8 mouse cellular contexts compared by ENCODE assay signal in the genomic region with DNA sequence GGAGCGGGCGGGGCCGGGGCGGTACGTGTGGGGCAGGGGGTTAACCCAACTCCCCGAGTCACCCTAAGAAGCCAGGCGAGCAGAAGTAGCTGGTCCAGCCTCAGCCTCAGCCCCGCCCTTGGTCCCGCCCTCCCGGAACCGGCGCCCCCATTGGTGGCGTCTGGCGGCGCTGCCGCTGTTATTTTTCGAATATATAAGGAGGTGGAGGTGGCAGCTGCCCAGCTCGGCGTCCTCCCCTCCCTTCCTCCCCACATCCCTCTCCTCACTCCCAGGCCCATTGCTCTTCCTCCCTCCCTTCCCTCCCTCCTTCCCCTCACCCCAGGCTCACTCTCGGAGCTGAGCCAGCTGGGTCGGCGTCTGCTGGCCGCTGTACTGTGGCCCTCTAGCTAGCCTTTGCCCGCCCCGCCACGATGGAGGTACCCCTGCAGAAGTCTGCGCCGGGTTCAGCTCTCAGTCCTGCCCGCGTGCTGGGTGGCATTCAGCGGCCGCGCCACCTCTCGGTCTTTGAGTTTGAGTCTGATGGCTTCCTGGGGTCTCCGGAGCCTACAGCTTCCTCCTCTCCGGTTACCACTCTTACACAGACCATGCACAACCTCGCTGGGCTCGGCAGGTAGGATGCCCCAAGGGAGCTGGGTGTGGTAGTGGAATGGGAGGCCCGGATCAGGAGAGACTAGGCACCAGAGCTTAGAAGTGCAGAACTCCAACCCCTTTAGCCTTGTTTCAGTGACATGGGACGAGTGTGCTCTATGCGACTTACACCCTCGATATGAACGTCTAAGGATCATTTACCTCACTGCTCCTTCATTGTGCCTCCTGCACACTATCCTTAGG. TPM values are rescaled to one million over a fixed set of nuclear protein-coding genes. Genes with fewer than 3 reads are reported as not detected.
DNase-seq lines count a peak whose midpoint lies in the region; ATAC-seq and TF ChIP-seq lines count a peak whose summit lies in the region.

Gene Cdc25b (plus strand): TSS at position 179 of the 831 bp plus-strand sequence.
Gene Spef1 (minus strand): TSS at position 512 of the 831 bp plus-strand sequence.

- peak; percentile 72 for ATAC-seq in CD4-positive, CD25-positive, alpha-beta regulatory T cell, adult 4 months
- peak; percentile 89 for ATAC-seq in kidney, embryonic 14.5 days (ENCODE audit: low FRiP score, low TSS enrichment)
- ATAC-seq in liver, embryonic 12.5 days: peak; percentile 91
- peak; percentile 92 for ATAC-seq in stomach, embryonic 14.5 days (ENCODE audit: insufficient number of reproducible peaks, insufficient read depth, low FRiP score, low read depth)

- peak within 1 kb of the TSS; percentile 83 for H3K4me3 ChIP-seq in bone marrow macrophage, adult 2 months (ENCODE audit: insufficient read depth, low read length)
- H3K4me3 ChIP-seq in embryonic fibroblast, embryonic 13.5 days (ENCODE audit: insufficient read depth, low read length): peak within 1 kb of the TSS; percentile 59
- H3K4me3 ChIP-seq in heart, embryonic 10.5 days: peak within 1 kb of the TSS; percentile 72
- H3K4me3 ChIP-seq in kidney, embryonic 14.5 days (ENCODE audit: low read length): peak within 1 kb of the TSS; percentile 64
- peak within 1 kb of the TSS; percentile 90 for H3K4me3 ChIP-seq in liver, embryonic 12.5 days
- H3K4me3 ChIP-seq in stomach, embryonic 14.5 days (ENCODE audit: low read depth, low read length): peak within 1 kb of the TSS; percentile 54

- WGBS in heart, embryonic 10.5 days: under 1% methylated on average over 42 of the region's 43 CpGs
- WGBS in kidney, embryonic 14.5 days: under 1% methylated on average over 43 of the region's 43 CpGs
- WGBS in liver, embryonic 12.5 days (ENCODE audit: insufficient replicate concordance): 2% methylated on average over 42 of the region's 43 CpGs
- 1% methylated on average over 43 of the region's 43 CpGs for WGBS in stomach, embryonic 14.5 days

- no peak for TF ChIP-seq POLR2A in bone marrow macrophage, adult 2 months (IDR thresholded peaks at IDR 0.05; ENCODE audit: borderline replicate concordance, low read depth, low read length)
- peak; percentile 49; the same call in 1 of the 2 replicates for TF ChIP-seq POLR2A in embryonic fibroblast, embryonic 13.5 days (IDR thresholded peaks at IDR 0.05; ENCODE audit: low read depth, low read length)

- peaks cover 34% of the 10 kb centered on the region for H3K4me1 ChIP-seq in bone marrow macrophage, adult 2 months (ENCODE audit: control insufficient read depth, insufficient read depth, low read length)
- peaks cover 5% of the 10 kb centered on the region; the same call in 1 of the 2 replicates for H3K4me1 ChIP-seq in embryonic fibroblast, embryonic 13.5 days (ENCODE audit: control insufficient read depth, insufficient read depth, low read length)
- H3K4me1 ChIP-seq in heart, embryonic 10.5 days: peaks cover 38% of the 10 kb centered on the region
- peaks cover 38% of the 10 kb centered on the region for H3K4me1 ChIP-seq in kidney, embryonic 14.5 days (ENCODE audit: control insufficient read depth, insufficient read depth, low read length)
- H3K4me1 ChIP-seq in liver, embryonic 12.5 days: peaks cover 55% of the 10 kb centered on the region
- peaks cover 33% of the 10 kb centered on the region for H3K4me1 ChIP-seq in stomach, embryonic 14.5 days (ENCODE audit: control insufficient read depth, insufficient read depth, low read length)

- no peaks in the 10 kb centered on the region for H3K9me3 ChIP-seq in heart, embryonic 10.5 days
- no peaks in the 10 kb centered on the region for H3K9me3 ChIP-seq in kidney, embryonic 14.5 days (ENCODE audit: control insufficient read depth, low read length)
- H3K9me3 ChIP-seq in liver, embryonic 12.5 days (replicated peaks): no peaks in the 10 kb centered on the region
- H3K9me3 ChIP-seq in stomach, embryonic 14.5 days (ENCODE audit: control insufficient read depth, low read depth, low read length): no peaks in the 10 kb centered on the region

- H3K4me2 ChIP-seq in kidney, embryonic 14.5 days (replicated peaks; ENCODE audit: low read depth, low read length): peak within 1 kb of the TSS; percentile 82
- H3K4me2 ChIP-seq in liver, embryonic 12.5 days: peak within 1 kb of the TSS; percentile 91
- peak within 1 kb of the TSS; percentile 78 for H3K4me2 ChIP-seq in stomach, embryonic 14.5 days (replicated peaks; ENCODE audit: low read depth, low read length)

- TF ChIP-seq CTCF in bone marrow macrophage, adult 2 months (IDR thresholded peaks at IDR 0.05; ENCODE audit: low read depth, low read length): no peak
- TF ChIP-seq CTCF in embryonic fibroblast, embryonic 13.5 days (IDR thresholded peaks at IDR 0.05; ENCODE audit: borderline replicate concordance, insufficient read depth, low read length): no peak

- H3K27me3 ChIP-seq in heart, embryonic 10.5 days (ENCODE audit: insufficient read depth, poor library complexity, severe bottlenecking): 0 out of 2 replicates have a peak, but pooled peaks cover 4% of the 10 kb centered on the region
- peaks cover 3% of the 10 kb centered on the region; the same call in 1 of the 2 replicates for H3K27me3 ChIP-seq in kidney, embryonic 14.5 days (ENCODE audit: control insufficient read depth, insufficient read depth, low read length)
- peaks cover 9% of the 10 kb centered on the region for H3K27me3 ChIP-seq in liver, embryonic 12.5 days (replicated peaks)
- no peaks in the 10 kb centered on the region for H3K27me3 ChIP-seq in stomach, embryonic 14.5 days (ENCODE audit: control insufficient read depth, insufficient read depth, low read length)

- H3K27ac ChIP-seq in bone marrow macrophage, adult 2 months (ENCODE audit: insufficient read depth, low read depth, low read length): peak within 1 kb of the TSS; percentile 21; the same call in 1 of the 2 replicates
- no peak within 1 kb of the TSS for H3K27ac ChIP-seq in embryonic fibroblast, embryonic 13.5 days (ENCODE audit: insufficient read depth, low read length)
- peak within 1 kb of the TSS; percentile 89 for H3K27ac ChIP-seq in heart, embryonic 10.5 days
- peak within 1 kb of the TSS; percentile 38; the same call in 1 of the 2 replicates for H3K27ac ChIP-seq in kidney, embryonic 14.5 days (ENCODE audit: low read depth, low read length)
- H3K27ac ChIP-seq in liver, embryonic 12.5 days: peak within 1 kb of the TSS; percentile 94
- peak within 1 kb of the TSS; percentile 62 for H3K27ac ChIP-seq in stomach, embryonic 14.5 days (ENCODE audit: low read length)

- peaks cover 16% of the 10 kb centered on the region for H3K36me3 ChIP-seq in heart, embryonic 10.5 days
- peaks cover 6% of the 10 kb centered on the region; the same call in 1 of the 2 replicates for H3K36me3 ChIP-seq in kidney, embryonic 14.5 days (ENCODE audit: control insufficient read depth, insufficient read depth, low read length)
- H3K36me3 ChIP-seq in liver, embryonic 12.5 days: peaks cover 39% of the 10 kb centered on the region
- H3K36me3 ChIP-seq in stomach, embryonic 14.5 days (ENCODE audit: control insufficient read depth, insufficient read depth, low read length): peaks cover 7% of the 10 kb centered on the region; the same call in 1 of the 2 replicates

- H3K9ac ChIP-seq in kidney, embryonic 14.5 days (ENCODE audit: low read depth, low read length): peak within 1 kb of the TSS; percentile 68
- peak within 1 kb of the TSS; percentile 97 for H3K9ac ChIP-seq in liver, embryonic 12.5 days
- peak within 1 kb of the TSS; percentile 75 for H3K9ac ChIP-seq in stomach, embryonic 14.5 days (replicated peaks; ENCODE audit: low read depth, low read length)

- DNase-seq in heart, embryonic 10.5 days (ENCODE audit: low spot score): peak; percentile 95
- peak; percentile 86 for DNase-seq in naive thymus-derived CD4-positive, alpha-beta T cell, adult 2 months (ENCODE audit: low read depth)

RNA-seq across cellular contexts. Expression of gene Cdc25b, which starts in this region (rescaled TPM):
- 10 to 100 TPM; 49.8 to 63.9 TPM for polyA plus RNA-seq in CD4-positive, CD25-positive, alpha-beta regulatory T cell, adult 4 months (2017; shearing (Covaris generic))
- polyA plus RNA-seq in bone marrow macrophage, adult 2 months (2012; ENCODE audit: insufficient read depth, insufficient read length, missing spikeins): 47.1 and 56.5 TPM in 2 replicates
- 19.4 and 33.1 TPM in 2 replicates for polyA plus RNA-seq in embryonic fibroblast, embryonic 13.5 days (2011; ENCODE audit: insufficient read length, low read depth, missing spikeins)
- polyA plus RNA-seq in heart, embryonic 10.5 days (2016; fragmentation: Nextera tagmentation; extraction: Ambion mirVana): 27.8 and 35.9 TPM in 2 replicates
- 41.5 and 55.7 TPM in 2 replicates for polyA plus RNA-seq in kidney, embryonic 14.5 days (2014; fragmentation: Nextera tagmentation; extraction: Ambion mirVana)
- polyA plus RNA-seq in liver, embryonic 12.5 days (2016; fragmentation: Nextera tagmentation; extraction: Ambion mirVana): 172 and 182 TPM in 2 replicates
- polyA plus RNA-seq in stomach, embryonic 14.5 days (2014; fragmentation: Nextera tagmentation; extraction: Ambion mirVana): 58.0 and 63.4 TPM in 2 replicates

RNA-seq across cellular contexts. Expression of gene Spef1, which starts in this region (rescaled TPM):
- polyA plus RNA-seq in CD4-positive, CD25-positive, alpha-beta regulatory T cell, adult 4 months (2017; shearing (Covaris generic)): under 1 TPM; 0.34 to 0.79 TPM
- polyA plus RNA-seq in bone marrow macrophage, adult 2 months (2012; ENCODE audit: insufficient read depth, insufficient read length, missing spikeins): 7.1 and 8.9 TPM in 2 replicates
- polyA plus RNA-seq in embryonic fibroblast, embryonic 13.5 days (2011; ENCODE audit: insufficient read length, low read depth, missing spikeins): 4.4 and 10.8 TPM in 2 replicates
- polyA plus RNA-seq in heart, embryonic 10.5 days (2016; fragmentation: Nextera tagmentation; extraction: Ambion mirVana): 0.75 and 1.5 TPM in 2 replicates
- 3.4 and 5.1 TPM in 2 replicates for polyA plus RNA-seq in kidney, embryonic 14.5 days (2014; fragmentation: Nextera tagmentation; extraction: Ambion mirVana)
- 1.0 and 1.1 TPM in 2 replicates for polyA plus RNA-seq in liver, embryonic 12.5 days (2016; fragmentation: Nextera tagmentation; extraction: Ambion mirVana)
- polyA plus RNA-seq in stomach, embryonic 14.5 days (2014; fragmentation: Nextera tagmentation; extraction: Ambion mirVana): 9.2 and 9.8 TPM in 2 replicates
